Mouse (Mus musculus) C2C12 (cell line): Measurements from ENCODE around the gene Pard3. TPM values are rescaled to one million over a fixed set of nuclear protein-coding genes. Genes with fewer than 3 reads are reported as not detected.

Experiments used
- H3K27me3 ChIP-seq: one replicate; pipeline ENCODE4 v1.6.1; 2011; ENCODE audit not compliant: control insufficient read depth, insufficient read depth, insufficient read length
- H3K36me3 ChIP-seq: one replicate; pipeline ENCODE4 v1.6.1; 2011; ENCODE audit not compliant: control insufficient read depth, insufficient read depth
- H3K4me3 ChIP-seq: one replicate; pipeline ENCODE4 v1.5.1; 2011; ENCODE audit warnings: mild to moderate bottlenecking, control low read depth; ENCODE audit not compliant: poor library complexity, insufficient read depth, severe bottlenecking
- H3K79me2 ChIP-seq: one replicate; pipeline ENCODE4 v1.6.1; 2011; ENCODE audit not compliant: control insufficient read depth, insufficient read depth
- H3K79me3 ChIP-seq: one replicate; pipeline ENCODE4 v1.6.1; 2011; ENCODE audit warnings: low read depth, control low read depth
- H3ac ChIP-seq: one replicate; pipeline ENCODE3; 2011; ENCODE audit warnings: low read depth; ENCODE audit not compliant: control insufficient read depth, insufficient read length
- CEBPB ChIP-seq: IDR thresholded peaks from one replicate; pipeline ENCODE4 v1.6.1; 2011; ENCODE audit warnings: low read depth, mild to moderate bottlenecking, control low read depth, moderate library complexity
- CTCF ChIP-seq: IDR thresholded peaks from one replicate; pipeline ENCODE4 v1.5.1; 2011; ENCODE audit not compliant: control insufficient read depth, insufficient read depth, insufficient read length
- FOSL1 ChIP-seq: IDR thresholded peaks from one replicate; pipeline ENCODE4 v1.8.0; 2011; ENCODE audit warnings: mild to moderate bottlenecking, low read length; ENCODE audit not compliant: poor library complexity, insufficient read depth, severe bottlenecking
- MAX ChIP-seq: IDR thresholded peaks from one replicate; pipeline ENCODE4 v1.6.1; 2011; ENCODE audit warnings: mild to moderate bottlenecking, control low read depth
- MYOD1 ChIP-seq: IDR thresholded peaks from one replicate; pipeline ENCODE4 v1.6.1; 2011; ENCODE audit warnings: low read depth; ENCODE audit not compliant: control insufficient read depth, insufficient read length
- MYOG ChIP-seq: IDR thresholded peaks from one replicate; pipeline ENCODE4 v1.6.1; 2011; ENCODE audit not compliant: control insufficient read depth, insufficient read length; ENCODE audit errors: extremely low read depth
- USF1 ChIP-seq: IDR thresholded peaks from one replicate; pipeline ENCODE4 v1.6.1; 2011; ENCODE audit warnings: low read depth, mild to moderate bottlenecking, control low read depth, moderate library complexity
- polyA plus RNA-seq: library from polyadenylated mRNA; unstranded; fragments of >200 nt; fragmentation: generic; extraction: Trizol; gene quantifications from one replicate; pipeline ENCODE4 v1.2.1, GENCODE M21; 2012; ENCODE audit warnings: missing spikeins

Pard3 gene
- polyA plus RNA-seq, 1 experiment, result 8.4 TPM

GRCm38 (mm10) chr8:127371326-127371949 is 307.7 kb downstream of the Pard3 start:
- H3ac ChIP-seq, result no peak overlapping the region
- TF ChIP-seq CEBPB (no peak), CTCF (no peak), FOSL1 (no peak), USF1 (no peak), MAX (no peak), MYOD1 (no peak), MYOG (no peak)
- no peaks in the 10 kb centered on the region for H3K79me3 ChIP-seq
- no peak overlapping the region for H3K4me3 ChIP-seq
- no peaks in the 10 kb centered on the region for H3K27me3 ChIP-seq
- no peaks in the 10 kb centered on the region for H3K79me2 ChIP-seq
- no peaks in the 10 kb centered on the region for H3K36me3 ChIP-seq

- Histone ChIP-seq H3ac (no peak overlapping the region), H3K36me3 (peaks cover 10% of the 10 kb centered on the region), H3K79me2 (no peaks in the 10 kb centered on the region), H3K27me3 (no peaks in the 10 kb centered on the region), H3K79me3 (no peaks in the 10 kb centered on the region), H3K4me3 (no peak overlapping the region)
- TF ChIP-seq CEBPB (no peak), FOSL1 (no peak), MYOD1 (no peak), USF1 (no peak), CTCF (no peak), MAX (no peak), MYOG (no peak)
Measured at GRCm38 (mm10) chr8:127377775-127378174, 314.1 kb downstream of the Pard3 start.

GRCm38 (mm10) chr8:127378994-127379858 is 315.5 kb downstream of the Pard3 start:
- Histone ChIP-seq H3K79me3 (no peaks in the 10 kb centered on the region), H3K36me3 (peaks cover 14% of the 10 kb centered on the region), H3K79me2 (no peaks in the 10 kb centered on the region), H3K27me3 (no peaks in the 10 kb centered on the region), H3ac (no peak overlapping the region), H3K4me3 (no peak overlapping the region)
- TF ChIP-seq USF1, result no peak
- TF ChIP-seq MAX, result no peak
- no peak for TF ChIP-seq MYOD1
- no peak for TF ChIP-seq MYOG

- TF ChIP-seq CEBPB (no peak), MYOD1 (peak; percentile 55)
- Histone ChIP-seq H3K79me3 (no peaks in the 10 kb centered on the region), H3K27me3 (no peaks in the 10 kb centered on the region), H3K4me3 (no peak overlapping the region), H3ac (no peak overlapping the region), H3K36me3 (peaks cover 14% of the 10 kb centered on the region), H3K79me2 (no peaks in the 10 kb centered on the region)
Measured at GRCm38 (mm10) chr8:127381259-127381658, 317.6 kb downstream of the Pard3 start.

GRCm38 (mm10) chr8:127392700-127393099 is 329.0 kb downstream of the Pard3 start:
- H3K79me2 ChIP-seq, result no peaks in the 10 kb centered on the region
- no peaks in the 10 kb centered on the region for H3K27me3 ChIP-seq
- H3K36me3 ChIP-seq, result peaks cover 12% of the 10 kb centered on the region
- no peak for TF ChIP-seq CEBPB
- no peak for TF ChIP-seq USF1
- no peak for TF ChIP-seq MYOD1
- no peak for TF ChIP-seq MAX
- no peak for TF ChIP-seq MYOG
- no peak for TF ChIP-seq FOSL1
- TF ChIP-seq CTCF, result no peak
- no peaks in the 10 kb centered on the region for H3K79me3 ChIP-seq
- no peak overlapping the region for H3K4me3 ChIP-seq
- no peak overlapping the region for H3ac ChIP-seq

- Histone ChIP-seq H3K79me3 (no peaks in the 10 kb centered on the region), H3K36me3 (peaks cover 17% of the 10 kb centered on the region), H3ac (no peak overlapping the region), H3K79me2 (no peaks in the 10 kb centered on the region), H3K4me3 (no peak overlapping the region), H3K27me3 (no peaks in the 10 kb centered on the region)
- TF ChIP-seq USF1 (no peak), MYOD1 (no peak), MAX (no peak), FOSL1 (no peak), CEBPB (no peak)
Measured at GRCm38 (mm10) chr8:127395488-127395887, 331.8 kb downstream of the Pard3 start.
